Mouse (Mus musculus) erythroblast, embryonic 14.5 days (primary cell): ENCODE results near the gene Cmtm2a.

ENCODE experiments used
- GATA1 ChIP-seq: IDR thresholded peaks from 2 replicates; pipeline ENCODE4 v1.6.1; 2012; ENCODE audit warnings: low read length, inconsistent platforms, mixed read lengths
- TAL1 ChIP-seq: IDR thresholded peaks from 3 replicates; pipeline ENCODE4 v1.6.1; 2012; ENCODE audit warnings: low read length, inconsistent platforms, mixed read lengths

- TF ChIP-seq GATA1 (no peak), TAL1 (no peak)
Observed at GRCm38 (mm10) chr8:104247054-104247907, 45.7 kb downstream of the Cmtm2a start.
